9 mouse cellular contexts compared by ENCODE assay signal in genomic region chr2:35495486-35496278, GRCm38 (mm10). TPM values are rescaled to one million over a fixed set of nuclear protein-coding genes. Genes with fewer than 3 reads are reported as not detected.
DNase-seq lines count a peak whose midpoint lies in the region; ATAC-seq and TF ChIP-seq lines count a peak whose summit lies in the region.
"Had no signal": no experiment of that assay in that cellular context is flagged by ENCODE, and none has a peak within 500 bp of the region (broad histone marks: within the 10 kb centered on the region; RNA-seq: fewer than 3 reads in every experiment).

No protein-coding gene starts in this region.

- no peaks in the 10 kb centered on the region for H3K27me3 ChIP-seq in myocyte (ENCODE audit: control insufficient read depth, insufficient read depth, insufficient read length)
- no peaks in the 10 kb centered on the region for H3K27me3 ChIP-seq in forebrain, postnatal 0 days (ENCODE audit: insufficient read depth, low read length)

- peak overlapping the region; percentile 34 for H3K4me2 ChIP-seq in myocyte (ENCODE audit: low read depth)
- H3K4me2 ChIP-seq in forebrain, postnatal 0 days (ENCODE audit: low read depth), result no peak overlapping the region

- H3K4me1 ChIP-seq in forebrain, postnatal 0 days (ENCODE audit: insufficient read depth), result no peaks in the 10 kb centered on the region

- H3K27ac ChIP-seq in forebrain, postnatal 0 days (ENCODE audit: low read depth, low read length), result no peak overlapping the region

- no peak overlapping the region for H3K4me3 ChIP-seq in myocyte
- H3K4me3 ChIP-seq in forebrain, postnatal 0 days (ENCODE audit: low read depth, low read length), result no peak overlapping the region

- H3K79me2 ChIP-seq in myocyte (ENCODE audit: control insufficient read depth, insufficient read depth), result no peaks in the 10 kb centered on the region

- no peak for TF ChIP-seq CTCF in forebrain, postnatal 0 days (IDR thresholded peaks at IDR 0.05; ENCODE audit: low read depth)

- 84% methylated on average over 16 of the region's 16 CpGs for WGBS in forebrain, postnatal 0 days

- DNase-seq in adrenal gland, postnatal 14 days, result peak; percentile 17
- DNase-seq in adrenal gland, postnatal 25 days, result no peak
- peak; percentile 92 for DNase-seq in A20 (ENCODE audit: low read depth, low spot score)
- DNase-seq in right cerebral cortex, adult 2 months (ENCODE audit: low spot score in 2 of 2), result no peak
- no peak for DNase-seq in forebrain, postnatal 0 days
- no peak for DNase-seq in left cerebral cortex, adult 11 months (ENCODE audit: low spot score)
- DNase-seq: midbrain, embryonic 14.5 days had no signal

- no peaks in the 10 kb centered on the region for H3K36me3 ChIP-seq in myocyte (ENCODE audit: control insufficient read depth, insufficient read depth)
- H3K36me3 ChIP-seq in forebrain, postnatal 0 days (ENCODE audit: insufficient read depth), result no peaks in the 10 kb centered on the region

- peak; percentile 58 to 71 for ATAC-seq in hematopoietic stem cell, adult 5-6 weeks (replicated peaks in 1 of 2; ENCODE audit: insufficient read depth in 1 of 2, low FRiP score in 2 of 2, low TSS enrichment in 1 of 2, low read depth in 1 of 2, poor library complexity in 2 of 2, severe bottlenecking in 2 of 2)
- ATAC-seq in forebrain, postnatal 0 days, result no peak

- H3K9me3 ChIP-seq in forebrain, postnatal 0 days (ENCODE audit: low read length), result no peaks in the 10 kb centered on the region

- no peak for TF ChIP-seq POLR2A in myocyte (IDR thresholded peaks at IDR 0.05; ENCODE audit: insufficient read length, low read depth)

- no peak overlapping the region for H3K9ac ChIP-seq in forebrain, postnatal 0 days

- H3ac ChIP-seq in myocyte (ENCODE audit: control insufficient read depth, insufficient read length), result no peak overlapping the region

TF ChIP-seq in myocyte, 11 proteins besides CTCF, POLR2A, EP300 and RAD21:
- no peak for TF ChIP-seq USF1 (IDR thresholded peaks at IDR 0.05; ENCODE audit: low read depth)
- TF ChIP-seq REST (IDR thresholded peaks at IDR 0.05; ENCODE audit: insufficient read depth, insufficient read length), result no peak
- no peak for TF ChIP-seq TCF12 (IDR thresholded peaks at IDR 0.05; ENCODE audit: insufficient read depth, poor library complexity, severe bottlenecking)
- TF ChIP-seq SRF (IDR thresholded peaks at IDR 0.05; ENCODE audit: control insufficient read depth, insufficient read length, low read depth), result no peak
- TF ChIP-seq MAX (IDR thresholded peaks at IDR 0.05; ENCODE audit: low read depth), result no peak

RNA-seq across cellular contexts. Expression of gene Ggta1, which starts 32.7 kb away (rescaled TPM):
- 14.3 and 16.6 TPM in 2 replicates for total RNA-seq in adrenal gland, postnatal 14 days (2021)
- 8.1 and 13.4 TPM in 2 replicates for total RNA-seq in adrenal gland, postnatal 25 days (2021)
- 65.5 and 86.1 TPM in 2 replicates for total RNA-seq in hematopoietic stem cell, adult 5-6 weeks (2017)
- polyA plus RNA-seq in myocyte (2012; fragmentation: generic; extraction: Trizol), result 4.9 TPM
- total RNA-seq in forebrain, postnatal 0 days (2014; rRNA removed), result 6.8 and 7.9 TPM in 2 replicates
- 3.0 and 4.3 TPM in 2 replicates for polyA plus RNA-seq in forebrain, postnatal 0 days (2015; fragmentation: Nextera tagmentation; extraction: Ambion mirVana)

Comparison
In these comparisons a context has a peak if more than half of its experiments do, and no peak if none do; other contexts are left out.
1. DNase-seq: peak in adrenal gland, postnatal 14 days (single experiment) and A20 (single experiment); none in adrenal gland, postnatal 25 days (single experiment), right cerebral cortex, adult 2 months (0 of 2), forebrain, postnatal 0 days (single experiment) and left cerebral cortex, adult 11 months (single experiment).